In the genomic region with DNA sequence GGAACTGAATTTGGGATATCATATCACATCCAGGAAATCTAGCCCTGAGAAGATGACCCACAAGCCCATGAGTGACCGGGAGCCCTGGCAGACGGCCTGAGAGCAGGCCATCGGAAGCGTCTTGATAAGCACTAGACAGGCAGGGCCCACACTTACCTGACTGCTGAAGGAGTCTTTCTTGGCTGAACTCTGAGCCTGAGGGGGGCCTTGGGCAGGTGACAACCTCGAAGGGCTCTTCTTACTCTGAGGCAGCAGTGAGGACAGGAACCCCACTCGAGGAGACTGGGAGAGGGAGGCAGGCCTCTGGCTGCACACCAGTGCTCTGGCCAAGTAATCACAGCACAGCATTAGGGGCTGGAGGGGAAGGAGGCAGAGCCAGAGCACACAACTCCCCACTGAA, we compare ENCODE assay signal across 32 mouse cellular contexts. TPM values are rescaled to one million over a fixed set of nuclear protein-coding genes. Genes with fewer than 3 reads are reported as not detected.
DNase-seq lines count a peak whose midpoint lies in the region; ATAC-seq and TF ChIP-seq lines count a peak whose summit lies in the region.
"Had no signal": no experiment of that assay in that cellular context is flagged by ENCODE, and none has a peak within 500 bp of the region (broad histone marks: within the 10 kb centered on the region; RNA-seq: fewer than 3 reads in every experiment).

No protein-coding gene starts in this region.

- no peak for TF ChIP-seq CTCF in bone marrow macrophage, adult 2 months (IDR thresholded peaks at IDR 0.05; ENCODE audit: low read depth, low read length)
- TF ChIP-seq CTCF in lung, adult 2 months (IDR thresholded peaks at IDR 0.05; ENCODE audit: insufficient read depth, low read length): no peak

- peaks cover 82% of the 10 kb centered on the region for H3K4me1 ChIP-seq in heart, embryonic 13.5 days
- H3K4me1 ChIP-seq in bone marrow macrophage, adult 2 months (ENCODE audit: control insufficient read depth, insufficient read depth, low read length): peaks cover 64% of the 10 kb centered on the region
- peaks cover 3% of the 10 kb centered on the region; the same call in 1 of the 2 replicates for H3K4me1 ChIP-seq in lung, adult 2 months (ENCODE audit: control insufficient read depth, insufficient read depth, low read length)
- H3K4me1 ChIP-seq: embryonic facial prominence, embryonic 12.5 days; limb, embryonic 12.5 days had no signal

- TF ChIP-seq POLR2A in bone marrow macrophage, adult 2 months (IDR thresholded peaks at IDR 0.05; ENCODE audit: borderline replicate concordance, low read depth, low read length): no peak
- no peak for TF ChIP-seq POLR2A in lung, adult 2 months (IDR thresholded peaks at IDR 0.05; ENCODE audit: borderline replicate concordance, extremely low read depth, low read depth, low read length)

- no peaks in the 10 kb centered on the region for H3K9me3 ChIP-seq in heart, embryonic 13.5 days
- H3K9me3 ChIP-seq: embryonic facial prominence, embryonic 12.5 days; G1E; hindbrain, embryonic 12.5 days; limb, embryonic 12.5 days; neural tube, embryonic 13.5 days had no signal

- 40% methylated on average over 6 of the region's 6 CpGs for WGBS in heart, embryonic 13.5 days
- WGBS in lung, adult 2 months: 53% methylated on average over 6 of the region's 6 CpGs

- DNase-seq in heart, adult 18-20 months: no peak
- peak; percentile 58 for DNase-seq in lung, adult 2 months
- peak; percentile 50 for DNase-seq in lung, postnatal 14 days
- no peak for DNase-seq in adrenal gland, postnatal 14 days
- no peak for DNase-seq in kidney, postnatal 36 days
- DNase-seq: adrenal gland, adult 2 months; B cell, adult 2 months; cerebellum, adult 18-20 months; cerebellum, postnatal 14 days; forebrain, postnatal 0 days; kidney, adult 18-20 months; retina, postnatal 1 day; right cerebral cortex, postnatal 25 days; spleen, adult 18-20 months had no signal

- H3K4me3 ChIP-seq in heart, embryonic 13.5 days: no peak overlapping the region
- no peak overlapping the region for H3K4me3 ChIP-seq in bone marrow macrophage, adult 2 months (ENCODE audit: insufficient read depth, low read length)
- no peak overlapping the region for H3K4me3 ChIP-seq in lung, adult 2 months (replicated peaks; ENCODE audit: extremely low read depth, low read depth, low read length)
- H3K4me3 ChIP-seq: embryonic facial prominence, embryonic 12.5 days; hindbrain, embryonic 12.5 days; layer of hippocampus, adult 2 months; limb, embryonic 12.5 days; myocyte; neural tube, embryonic 13.5 days had no signal

- peak overlapping the region; percentile 82 for H3K27ac ChIP-seq in heart, embryonic 13.5 days (replicated peaks)
- peak overlapping the region; percentile 5 for H3K27ac ChIP-seq in bone marrow macrophage, adult 2 months (ENCODE audit: insufficient read depth, low read depth, low read length)
- H3K27ac ChIP-seq: embryonic facial prominence, embryonic 12.5 days; hindbrain, embryonic 12.5 days; kidney, postnatal 0 days; layer of hippocampus, adult 2 months; limb, embryonic 12.5 days; liver, embryonic 14.5 days; neural tube, embryonic 13.5 days had no signal

- H3K4me2 ChIP-seq in heart, embryonic 13.5 days: peak overlapping the region; percentile 46
- H3K4me2 ChIP-seq: embryonic facial prominence, embryonic 12.5 days; hindbrain, embryonic 12.5 days; limb, embryonic 12.5 days; neural tube, embryonic 13.5 days had no signal

- H3K27me3 ChIP-seq in heart, embryonic 13.5 days (replicated peaks): no peaks in the 10 kb centered on the region
- H3K27me3 ChIP-seq: CH12.LX; embryonic facial prominence, embryonic 12.5 days; hindbrain, embryonic 12.5 days; limb, embryonic 12.5 days; neural tube, embryonic 13.5 days; Patski had no signal

- peak overlapping the region; percentile 67 for H3K9ac ChIP-seq in heart, embryonic 13.5 days
- H3K9ac ChIP-seq: embryonic facial prominence, embryonic 12.5 days; forebrain, postnatal 0 days; hindbrain, embryonic 12.5 days; limb, embryonic 12.5 days; liver, embryonic 14.5 days; neural tube, embryonic 13.5 days had no signal

- H3K36me3 ChIP-seq in heart, embryonic 13.5 days: peaks cover 87% of the 10 kb centered on the region

- ATAC-seq in heart, embryonic 13.5 days (ENCODE audit: extremely low read depth, insufficient number of reproducible peaks, low FRiP score, low TSS enrichment): no peak
- ATAC-seq: forebrain, postnatal 0 days; midbrain, embryonic 16.5 days; Patski had no signal

RNA-seq across cellular contexts. Expression of gene Wdr91, which starts 6.3 kb away (rescaled TPM):
- polyA plus RNA-seq in heart, embryonic 13.5 days (2015; fragmentation: Nextera tagmentation; extraction: Ambion mirVana): 9.4 and 11.2 TPM in 2 replicates
- total RNA-seq in heart, adult 18-20 months (2021): 10 to 100 TPM; 14.1 to 14.5 TPM
- 85.3 and 90.3 TPM in 2 replicates for polyA plus RNA-seq in bone marrow macrophage, adult 2 months (2012; ENCODE audit: insufficient read depth, insufficient read length, missing spikeins)
- 25.4 and 30.4 TPM in 2 replicates for polyA plus RNA-seq in lung, adult 2 months (2012; rRNA removed)
- total RNA-seq in adrenal gland, postnatal 14 days (2021): 25.5 and 29.3 TPM in 2 replicates

RNA-seq across cellular contexts. Expression of gene Stra8, which starts 15.6 kb away (rescaled TPM):
- not detected in 2 replicates for polyA plus RNA-seq in heart, embryonic 13.5 days (2015; fragmentation: Nextera tagmentation; extraction: Ambion mirVana)
- total RNA-seq in heart, adult 18-20 months (2021): not detected
- not detected in 2 replicates for polyA plus RNA-seq in bone marrow macrophage, adult 2 months (2012; ENCODE audit: insufficient read depth, insufficient read length, missing spikeins)
- not detected in 2 replicates for polyA plus RNA-seq in lung, adult 2 months (2012; rRNA removed)
- not detected in 2 replicates for total RNA-seq in adrenal gland, postnatal 14 days (2021)
- total RNA-seq: adrenal gland, adult 2 months; forebrain, postnatal 0 days; gastrocnemius, postnatal 4 days; layer of hippocampus, adult 2 months; layer of hippocampus, postnatal 25 days; left cerebral cortex, postnatal 10 days had no signal
- polyA plus RNA-seq: adrenal gland, adult 2 months; embryonic facial prominence, embryonic 12.5 days; forebrain, embryonic 11.5 days; forebrain, postnatal 0 days; G1E; hindbrain, embryonic 12.5 days; kidney, postnatal 0 days; limb, embryonic 12.5 days; liver, embryonic 14.5 days; midbrain, embryonic 16.5 days; myocyte; neural tube, embryonic 13.5 days; Patski had no signal

RNA-seq across cellular contexts. Expression of gene Cyren, which starts 26.5 kb away (rescaled TPM):
- 8.6 and 9.2 TPM in 2 replicates for polyA plus RNA-seq in heart, embryonic 13.5 days (2015; fragmentation: Nextera tagmentation; extraction: Ambion mirVana)
- total RNA-seq in heart, adult 18-20 months (2021): 1 to 10 TPM; 3.6 to 5.2 TPM
- 10.6 and 11.6 TPM in 2 replicates for polyA plus RNA-seq in bone marrow macrophage, adult 2 months (2012; ENCODE audit: insufficient read depth, insufficient read length, missing spikeins)
- 8.5 and 8.8 TPM in 2 replicates for polyA plus RNA-seq in lung, adult 2 months (2012; rRNA removed)
- total RNA-seq in adrenal gland, postnatal 14 days (2021): 8.1 and 8.5 TPM in 2 replicates

RNA-seq across cellular contexts. Expression of gene Tmem140, which starts 41.4 kb away (rescaled TPM):
- 0.92 and 1.5 TPM in 2 replicates for polyA plus RNA-seq in heart, embryonic 13.5 days (2015; fragmentation: Nextera tagmentation; extraction: Ambion mirVana)
- total RNA-seq in heart, adult 18-20 months (2021): 10 to 100 TPM; 26.5 to 32.4 TPM
- 74.9 and 86.3 TPM in 2 replicates for polyA plus RNA-seq in bone marrow macrophage, adult 2 months (2012; ENCODE audit: insufficient read depth, insufficient read length, missing spikeins)
- polyA plus RNA-seq in lung, adult 2 months (2012; rRNA removed): 71.8 and 74.8 TPM in 2 replicates
- total RNA-seq in adrenal gland, postnatal 14 days (2021): 22.5 and 28.9 TPM in 2 replicates

Comparison
In these comparisons a context has a peak if more than half of its experiments do, and no peak if none do; other contexts are left out.
1. DNase-seq: peak in lung, adult 2 months (single experiment) and lung, postnatal 14 days (single experiment); none in heart, adult 18-20 months (0 of 2), adrenal gland, postnatal 14 days (single experiment) and kidney, postnatal 36 days (0 of 2).